Mouse (Mus musculus): ENCODE data around the gene Eef1a2. TPM values are rescaled to one million over a fixed set of nuclear protein-coding genes. Genes with fewer than 3 reads are reported as not detected.

The Eef1a2 gene
- polyA plus RNA-seq, 1 experiment, result 0.60 TPM

GRCm38 (mm10) chr2:181157716-181158302, 995 bp upstream of the Eef1a2 start:
- Histone ChIP-seq H3K4me3 (no peak overlapping the region), H3K36me3 (ENCODE audit: control insufficient read depth, insufficient read depth) (no peaks in the 10 kb centered on the region), H3K4me2 (ENCODE audit: low read depth) (no peak overlapping the region), H3K79me2 (ENCODE audit: control insufficient read depth, insufficient read depth) (no peaks in the 10 kb centered on the region), H3ac (ENCODE audit: control insufficient read depth, insufficient read length) (no peak overlapping the region), H3K27me3 (ENCODE audit: control insufficient read depth, insufficient read depth, insufficient read length) (peaks cover 43% of the 10 kb centered on the region)
- TF ChIP-seq CEBPB (IDR thresholded peaks at IDR 0.05; ENCODE audit: insufficient read depth, poor library complexity, severe bottlenecking), result no peak

GRCm38 (mm10) chr2:181157180-181157579, 366 bp upstream of the Eef1a2 start:
- Histone ChIP-seq H3ac (ENCODE audit: control insufficient read depth, insufficient read length) (no peak overlapping the region), H3K36me3 (ENCODE audit: control insufficient read depth, insufficient read depth) (no peaks in the 10 kb centered on the region), H3K4me2 (ENCODE audit: low read depth) (no peak overlapping the region), H3K79me2 (ENCODE audit: control insufficient read depth, insufficient read depth) (no peaks in the 10 kb centered on the region), H3K4me3 (no peak overlapping the region), H3K27me3 (ENCODE audit: control insufficient read depth, insufficient read depth, insufficient read length) (peaks cover 47% of the 10 kb centered on the region)
- no peak for TF ChIP-seq MYOG (IDR thresholded peaks at IDR 0.05; ENCODE audit: control insufficient read depth in 1 of 3, insufficient read depth in 1 of 3, insufficient read length in 2 of 3, low read depth in 2 of 3)
- TF ChIP-seq TCF3 (IDR thresholded peaks at IDR 0.05; ENCODE audit: insufficient read length, low read depth), result no peak
- no peak for TF ChIP-seq REST (IDR thresholded peaks at IDR 0.05; ENCODE audit: insufficient read depth, insufficient read length)
- TF ChIP-seq MYOD1 (IDR thresholded peaks at IDR 0.05; ENCODE audit: control insufficient read depth in 1 of 3, insufficient read length in 2 of 3, low read depth in 2 of 3), result no peak
- TF ChIP-seq USF1 (IDR thresholded peaks at IDR 0.05; ENCODE audit: low read depth), result no peak
- no peak for TF ChIP-seq CEBPB (IDR thresholded peaks at IDR 0.05; ENCODE audit: insufficient read depth, poor library complexity, severe bottlenecking)
- TF ChIP-seq SRF (IDR thresholded peaks at IDR 0.05; ENCODE audit: control insufficient read depth, insufficient read length, low read depth), result no peak
- no peak for TF ChIP-seq TCF12 (IDR thresholded peaks at IDR 0.05; ENCODE audit: insufficient read depth, poor library complexity, severe bottlenecking)
- TF ChIP-seq E2F4 (IDR thresholded peaks at IDR 0.05; ENCODE audit: insufficient read depth), result no peak
- TF ChIP-seq POLR2A (IDR thresholded peaks at IDR 0.05; ENCODE audit: insufficient read length, low read depth), result no peak
- no peak for TF ChIP-seq MAX (IDR thresholded peaks at IDR 0.05; ENCODE audit: low read depth)
- TF ChIP-seq POLR2AphosphoS2 (IDR thresholded peaks at IDR 0.05; ENCODE audit: insufficient read length, low read depth), result no peak

DNA sequence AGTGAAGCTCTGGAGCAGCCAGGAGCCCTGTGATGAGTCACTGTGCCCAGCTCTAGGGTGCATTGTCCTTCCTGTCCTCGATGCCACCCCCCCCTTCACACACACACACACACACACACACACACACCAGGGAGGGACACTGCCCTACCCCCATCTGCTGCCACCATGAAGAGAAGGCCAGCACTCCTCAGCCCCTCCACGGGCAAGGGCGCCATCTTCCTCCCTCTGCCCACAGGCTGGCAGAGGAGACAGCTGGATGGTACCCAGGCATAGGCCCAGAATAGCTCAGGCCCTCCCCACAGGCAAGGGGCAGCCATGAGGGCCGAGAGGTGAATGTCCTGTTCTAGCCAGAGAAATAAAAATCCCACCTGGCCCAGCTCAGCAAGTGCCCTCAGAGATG, 1.0 kb downstream of the Eef1a2 start:
- no peak for TF ChIP-seq E2F4 (IDR thresholded peaks at IDR 0.05; ENCODE audit: insufficient read depth)
- no peak for TF ChIP-seq TCF12 (IDR thresholded peaks at IDR 0.05; ENCODE audit: insufficient read depth, poor library complexity, severe bottlenecking)
- no peak for TF ChIP-seq TCF3 (IDR thresholded peaks at IDR 0.05; ENCODE audit: insufficient read length, low read depth)
- TF ChIP-seq MAX (IDR thresholded peaks at IDR 0.05; ENCODE audit: low read depth), result no peak
- TF ChIP-seq CEBPB (IDR thresholded peaks at IDR 0.05; ENCODE audit: insufficient read depth, poor library complexity, severe bottlenecking), result no peak
- TF ChIP-seq MYOD1 (IDR thresholded peaks at IDR 0.05; ENCODE audit: control insufficient read depth in 1 of 3, insufficient read length in 2 of 3, low read depth in 2 of 3), result no peak
- TF ChIP-seq POLR2A (IDR thresholded peaks at IDR 0.05; ENCODE audit: insufficient read length, low read depth), result no peak
- no peak for TF ChIP-seq MYOG (IDR thresholded peaks at IDR 0.05; ENCODE audit: control insufficient read depth in 1 of 3, insufficient read depth in 1 of 3, insufficient read length in 2 of 3, low read depth in 2 of 3)
- no peak for TF ChIP-seq POLR2AphosphoS2 (IDR thresholded peaks at IDR 0.05; ENCODE audit: insufficient read length, low read depth)
- TF ChIP-seq USF1 (IDR thresholded peaks at IDR 0.05; ENCODE audit: low read depth), result no peak
- no peak for TF ChIP-seq SRF (IDR thresholded peaks at IDR 0.05; ENCODE audit: control insufficient read depth, insufficient read length, low read depth)
- no peak for TF ChIP-seq REST (IDR thresholded peaks at IDR 0.05; ENCODE audit: insufficient read depth, insufficient read length)
- H3K79me2 ChIP-seq (ENCODE audit: control insufficient read depth, insufficient read depth), result no peaks in the 10 kb centered on the region
- H3K27me3 ChIP-seq (ENCODE audit: control insufficient read depth, insufficient read depth, insufficient read length), result peaks cover 43% of the 10 kb centered on the region
- no peaks in the 10 kb centered on the region for H3K36me3 ChIP-seq (ENCODE audit: control insufficient read depth, insufficient read depth)
- H3ac ChIP-seq (ENCODE audit: control insufficient read depth, insufficient read length), result no peak overlapping the region
- H3K4me3 ChIP-seq, result no peak overlapping the region
- no peak overlapping the region for H3K4me2 ChIP-seq (ENCODE audit: low read depth)

DNA sequence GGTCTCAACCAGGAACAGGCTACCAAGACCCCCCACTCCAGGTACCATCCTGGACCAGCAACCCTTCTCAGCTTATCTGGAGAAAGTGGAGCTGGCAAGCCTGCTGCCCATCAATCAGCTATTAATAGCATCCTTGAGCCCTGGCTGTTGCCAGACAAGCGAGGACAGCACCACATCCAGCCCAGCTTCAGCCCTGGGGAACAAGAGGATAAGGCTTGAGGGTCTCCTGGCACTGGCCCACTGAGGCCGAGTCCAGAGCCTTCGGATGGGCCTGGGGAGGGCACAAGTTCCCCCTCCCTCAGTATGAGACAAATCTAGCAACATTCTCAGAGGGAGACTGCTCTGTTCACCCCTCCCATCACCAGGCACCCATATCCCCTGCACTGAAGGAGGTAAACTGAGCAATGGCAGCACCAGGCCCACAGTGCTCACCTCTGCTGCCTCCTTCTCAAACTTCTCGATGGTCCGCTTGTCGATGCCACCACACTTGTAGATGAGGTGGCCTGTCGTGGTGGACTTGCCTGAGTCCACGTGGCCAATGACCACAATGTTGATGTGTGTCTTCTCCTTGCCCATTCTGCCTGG, 1.9 kb downstream of the Eef1a2 start:
- Histone ChIP-seq H3K79me2 (ENCODE audit: control insufficient read depth, insufficient read depth) (no peaks in the 10 kb centered on the region), H3ac (ENCODE audit: control insufficient read depth, insufficient read length) (no peak overlapping the region), H3K27me3 (ENCODE audit: control insufficient read depth, insufficient read depth, insufficient read length) (peaks cover 48% of the 10 kb centered on the region), H3K36me3 (ENCODE audit: control insufficient read depth, insufficient read depth) (no peaks in the 10 kb centered on the region), H3K4me3 (no peak overlapping the region), H3K4me2 (ENCODE audit: low read depth) (no peak overlapping the region)
- no peak for TF ChIP-seq MAX (IDR thresholded peaks at IDR 0.05; ENCODE audit: low read depth)
- no peak for TF ChIP-seq POLR2AphosphoS2 (IDR thresholded peaks at IDR 0.05; ENCODE audit: insufficient read length, low read depth)
- TF ChIP-seq MYOD1 (IDR thresholded peaks at IDR 0.05; ENCODE audit: control insufficient read depth in 1 of 3, insufficient read length in 2 of 3, low read depth in 2 of 3), result no peak
- TF ChIP-seq CEBPB (IDR thresholded peaks at IDR 0.05; ENCODE audit: insufficient read depth, poor library complexity, severe bottlenecking), result no peak
- no peak for TF ChIP-seq E2F4 (IDR thresholded peaks at IDR 0.05; ENCODE audit: insufficient read depth)
- TF ChIP-seq MYOG (IDR thresholded peaks at IDR 0.05; ENCODE audit: control insufficient read depth in 1 of 3, insufficient read depth in 1 of 3, insufficient read length in 2 of 3, low read depth in 2 of 3), result no peak

DNA sequence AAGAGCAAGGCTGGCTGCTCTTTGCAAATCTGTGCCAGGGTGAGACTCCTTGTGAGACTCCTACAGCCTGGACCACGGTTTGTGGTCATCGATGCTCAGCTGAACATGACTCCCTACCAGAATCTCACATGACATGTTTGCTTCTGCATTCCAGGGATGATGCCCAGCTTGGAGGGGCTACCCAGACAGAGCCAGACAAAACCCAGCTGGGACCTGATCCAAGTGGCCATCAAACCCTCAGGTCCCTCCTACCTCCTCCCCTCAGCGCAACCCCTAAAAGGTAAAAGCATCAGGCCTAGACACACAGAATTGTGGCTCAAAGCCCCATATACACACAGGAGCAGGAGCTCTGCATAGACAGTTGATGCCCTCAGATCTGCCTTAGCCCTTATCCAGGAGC, 2.5 kb downstream of the Eef1a2 start:
- no peak overlapping the region for H3K4me3 ChIP-seq
- no peaks in the 10 kb centered on the region for H3K79me2 ChIP-seq (ENCODE audit: control insufficient read depth, insufficient read depth)
- no peak overlapping the region for H3ac ChIP-seq (ENCODE audit: control insufficient read depth, insufficient read length)
- H3K4me2 ChIP-seq (ENCODE audit: low read depth), result no peak overlapping the region
- H3K36me3 ChIP-seq (ENCODE audit: control insufficient read depth, insufficient read depth), result no peaks in the 10 kb centered on the region
- TF ChIP-seq POLR2A (IDR thresholded peaks at IDR 0.05; ENCODE audit: insufficient read length, low read depth) (no peak), MAX (IDR thresholded peaks at IDR 0.05; ENCODE audit: low read depth) (no peak), USF1 (IDR thresholded peaks at IDR 0.05; ENCODE audit: low read depth) (no peak), TCF12 (IDR thresholded peaks at IDR 0.05; ENCODE audit: insufficient read depth, poor library complexity, severe bottlenecking) (no peak), MYOD1 (IDR thresholded peaks at IDR 0.05; ENCODE audit: control insufficient read depth in 1 of 3, insufficient read length in 2 of 3, low read depth in 2 of 3) (no peak), E2F4 (IDR thresholded peaks at IDR 0.05; ENCODE audit: insufficient read depth) (no peak), REST (IDR thresholded peaks at IDR 0.05; ENCODE audit: insufficient read depth, insufficient read length) (no peak), TCF3 (IDR thresholded peaks at IDR 0.05; ENCODE audit: insufficient read length, low read depth) (no peak), POLR2AphosphoS2 (IDR thresholded peaks at IDR 0.05; ENCODE audit: insufficient read length, low read depth) (no peak), MYOG (IDR thresholded peaks at IDR 0.05; ENCODE audit: control insufficient read depth in 1 of 3, insufficient read depth in 1 of 3, insufficient read length in 2 of 3, low read depth in 2 of 3) (no peak), SRF (IDR thresholded peaks at IDR 0.05; ENCODE audit: control insufficient read depth, insufficient read length, low read depth) (no peak), CEBPB (IDR thresholded peaks at IDR 0.05; ENCODE audit: insufficient read depth, poor library complexity, severe bottlenecking) (no peak)
- peaks cover 54% of the 10 kb centered on the region for H3K27me3 ChIP-seq (ENCODE audit: control insufficient read depth, insufficient read depth, insufficient read length)
